Mouse (Mus musculus): Measurements from ENCODE around the gene Maf.

DNA sequence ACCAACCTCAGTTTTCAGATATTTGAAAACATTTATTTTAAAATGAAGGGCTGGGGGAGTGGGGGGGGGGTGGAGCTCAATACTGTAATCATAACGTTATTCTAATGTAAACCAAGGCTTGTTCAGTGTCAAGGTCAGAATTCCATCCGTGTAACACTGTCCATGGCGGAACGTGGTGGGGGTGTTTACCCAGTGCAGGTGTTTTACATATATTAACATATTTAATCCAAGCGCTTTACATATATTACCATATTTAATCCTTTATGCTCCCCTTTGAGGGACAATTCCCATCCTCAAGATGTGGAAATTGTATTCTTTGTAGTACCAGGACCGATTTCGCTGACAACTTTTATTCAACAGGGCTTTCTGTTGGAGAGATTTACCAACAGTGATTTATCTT, 24.3 kb downstream of the Maf start:
- TF ChIP-seq GATA1 (IDR thresholded peaks at IDR 0.05; ENCODE audit: low read length) (no peak), TAL1 (IDR thresholded peaks at IDR 0.05; ENCODE audit: low read length) (no peak)

All from erythroblast, embryonic 14.5 days (primary cell).